Mouse (Mus musculus) cerebellum, adult (tissue): Measurements from ENCODE around the gene Casz1.

ENCODE experiments used
- ATAC-seq: cut with Nextera tagmentation; 2 replicates; pipeline ENCODE4 v1.9.2; 2017; ENCODE audit warnings: mild to moderate bottlenecking, moderate library complexity, mixed read lengths; ENCODE audit not compliant: insufficient number of reproducible peaks, low FRiP score, low TSS enrichment

The Casz1 gene

DNA sequence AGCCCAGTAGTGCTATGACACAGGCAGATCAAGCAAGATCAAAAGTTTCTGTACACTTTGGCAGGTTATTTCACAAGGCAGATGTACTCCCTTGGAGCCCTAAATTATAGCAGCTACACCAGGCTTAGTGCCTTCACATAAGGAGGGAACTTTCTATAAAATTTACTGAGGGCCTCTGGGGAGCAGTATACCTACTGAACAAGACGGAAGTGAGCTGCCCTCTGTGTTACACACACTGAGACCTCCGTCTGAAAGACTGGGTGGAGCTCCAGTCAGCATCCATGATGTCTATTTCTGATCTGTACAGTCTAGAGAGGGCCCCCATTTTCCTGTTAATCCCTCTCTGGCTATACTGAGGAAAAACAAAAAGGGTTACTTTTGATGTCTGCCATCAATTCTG lies 185.8 kb downstream of the Casz1 start:
- ATAC-seq, result no peak

DNA sequence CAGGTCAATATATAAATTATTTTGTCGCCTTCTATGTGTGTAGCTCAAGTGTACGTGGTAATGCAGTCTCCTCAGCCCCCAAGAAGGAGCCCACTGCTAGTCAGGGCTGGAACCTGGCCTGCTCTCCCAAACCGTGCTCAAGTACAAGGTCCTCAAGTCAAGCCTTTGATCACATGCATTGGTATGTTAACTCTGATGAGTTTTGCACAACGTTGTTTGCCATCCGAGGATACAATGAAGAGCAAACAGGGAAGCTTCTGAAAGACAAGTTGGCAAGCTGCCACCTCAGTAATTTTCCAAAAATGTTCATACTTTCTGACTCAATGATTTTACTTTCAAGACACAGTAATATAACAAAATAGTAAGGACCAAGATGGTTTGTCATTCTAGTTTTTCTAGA lies 189.7 kb downstream of the Casz1 start:
- ATAC-seq, result no peak

DNA sequence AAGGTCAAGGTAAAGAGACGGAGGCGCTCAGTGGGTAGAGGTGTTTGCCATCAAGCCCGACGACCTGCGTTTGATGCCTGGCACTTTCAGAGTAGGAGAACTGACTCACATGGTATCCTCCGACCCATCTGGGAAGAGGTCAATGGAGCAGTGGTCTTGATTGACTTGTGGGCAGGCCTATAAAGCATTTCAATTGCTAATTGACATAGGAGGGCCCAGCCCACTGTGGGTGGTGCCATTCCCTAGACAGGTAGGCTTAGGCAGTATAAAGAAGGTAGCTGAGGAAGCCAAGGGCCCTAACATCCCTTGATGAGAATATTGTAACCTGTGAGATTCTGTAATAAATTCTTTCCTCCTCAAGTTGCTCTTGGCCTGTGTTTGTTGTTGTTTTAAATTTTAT lies 196.5 kb downstream of the Casz1 start:
- ATAC-seq, result no peak

DNA sequence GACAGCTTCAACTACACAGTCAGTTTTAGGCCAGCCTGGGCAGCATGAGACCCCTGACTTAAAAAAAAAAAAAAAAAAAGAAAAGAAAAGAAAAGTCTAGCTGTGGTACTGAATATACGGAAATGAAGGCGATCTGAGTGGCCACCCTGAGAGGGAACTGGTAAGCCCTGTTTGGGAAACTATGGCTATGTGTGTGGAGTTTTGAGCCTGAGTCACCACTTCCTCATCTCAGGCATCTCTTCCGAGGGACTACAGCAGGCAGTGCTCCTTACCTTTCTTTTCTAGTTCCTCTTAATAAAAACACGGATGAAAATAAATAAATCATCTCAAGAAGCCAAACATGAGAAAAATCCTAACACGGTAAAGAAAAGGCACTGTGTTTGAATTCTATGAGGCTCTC lies 197.3 kb downstream of the Casz1 start:
- no peak for ATAC-seq

DNA sequence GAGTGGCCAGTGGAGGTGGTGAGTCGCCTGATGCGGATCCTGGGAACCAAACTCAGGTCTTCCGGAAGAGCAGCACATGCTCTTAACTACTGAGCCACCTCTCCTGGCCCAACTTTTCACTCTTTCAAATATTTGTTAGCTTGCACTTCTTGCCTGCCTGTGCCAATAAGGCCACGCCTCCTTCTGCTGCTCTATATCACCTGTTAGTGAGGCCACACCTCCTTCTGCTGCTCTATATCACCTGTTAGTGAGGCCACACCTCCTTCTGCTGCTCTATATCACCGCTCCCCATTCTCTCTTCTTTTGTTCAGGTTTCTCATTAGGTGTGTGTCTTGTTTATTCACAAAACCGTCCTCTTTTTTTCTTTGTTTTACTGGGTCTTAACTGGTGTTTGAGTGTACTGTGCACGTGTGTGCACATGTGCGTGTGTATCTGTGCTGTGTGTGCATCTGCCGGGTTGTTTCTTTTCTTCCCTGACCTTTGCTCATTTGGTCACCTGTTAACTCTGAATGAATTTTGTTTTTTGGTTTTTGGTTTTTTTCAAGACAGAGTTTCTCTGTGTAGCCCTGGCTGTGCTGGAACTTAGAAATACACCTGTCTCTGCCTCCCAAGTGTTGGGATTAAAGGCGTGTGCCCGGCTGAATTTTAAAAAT lies 198.3 kb downstream of the Casz1 start:
- no peak for ATAC-seq
